Mouse (Mus musculus) neural tube, embryonic 13.5 days (tissue): ENCODE measurements around the gene Bok. TPM values are rescaled to one million over a fixed set of nuclear protein-coding genes. Genes with fewer than 3 reads are reported as not detected.

Experiments used
- ATAC-seq: fragments of 200-750 bp; cut with Nextera tagmentation; 2 replicates; pipeline ENCODE4 v1.8.0; 2017; ENCODE audit warnings: low read depth, mild to moderate bottlenecking, moderate TSS enrichment, moderate library complexity
- H3K27ac ChIP-seq: fragments of 300-500 bp; sonication (generic); replicated peaks from 2 replicates; pipeline ENCODE4 v1.5.1; 2015; ENCODE audit warnings: moderate library complexity, mild to moderate bottlenecking, inconsistent platforms
- H3K27me3 ChIP-seq: fragments of 300-500 bp; sonication (generic); 2 replicates; pipeline ENCODE4 v1.6.1; 2015; ENCODE audit warnings: mild to moderate bottlenecking, inconsistent platforms
- H3K36me3 ChIP-seq: fragments of 300-500 bp; sonication (generic); 2 replicates; pipeline ENCODE4 v1.6.1; 2015; ENCODE audit warnings: mild to moderate bottlenecking, inconsistent platforms
- H3K4me1 ChIP-seq: fragments of 300-500 bp; sonication (generic); replicated peaks from 2 replicates; pipeline ENCODE4 v1.6.1; 2015; ENCODE audit warnings: inconsistent platforms
- H3K4me2 ChIP-seq: fragments of 300-500 bp; sonication (generic); 2 replicates; pipeline ENCODE4 v1.6.1; 2015; ENCODE audit warnings: inconsistent platforms, mild to moderate bottlenecking, moderate library complexity
- H3K4me3 ChIP-seq: fragments of 300-500 bp; sonication (generic); 2 replicates; pipeline ENCODE4 v1.5.1; 2015; ENCODE audit warnings: mild to moderate bottlenecking, inconsistent platforms
- H3K9ac ChIP-seq: fragments of 300-500 bp; sonication (generic); 2 replicates; pipeline ENCODE4 v1.6.1; 2015; ENCODE audit warnings: moderate library complexity, mild to moderate bottlenecking, inconsistent platforms
- H3K9me3 ChIP-seq: fragments of 300-500 bp; sonication (generic); 2 replicates; pipeline ENCODE4 v1.6.1; 2016; ENCODE audit warnings: inconsistent platforms
- WGBS: fragments of 180-500 bp; shearing (Covaris S2); methylation state at CpG from one replicate; pipeline ENCODE4 v1.1.7; 2015; 5-methylcytosine and 5-hydroxymethylcytosine counted together
- polyA plus RNA-seq: library from polyadenylated mRNA; unstranded; fragments of >200 nt; fragmentation: Nextera tagmentation; extraction: Ambion mirVana; gene quantifications from 2 replicates; pipeline ENCODE4 v1.2.1, GENCODE M21; 2015

The Bok gene
- polyA plus RNA-seq, 1 experiment from 2014 or later, result 62.0 TPM

- no peak for ATAC-seq
- Histone ChIP-seq H3K4me2 (no peak overlapping the region), H3K4me3 (no peak overlapping the region), H3K4me1 (no peaks in the 10 kb centered on the region), H3K27ac (no peak overlapping the region), H3K36me3 (peaks cover 33% of the 10 kb centered on the region), H3K9ac (no peak overlapping the region), H3K9me3 (no peaks in the 10 kb centered on the region), H3K27me3 (no peaks in the 10 kb centered on the region)
- 90% methylated on average over 3 of the region's 3 CpGs for WGBS
These were observed 8.0 kb downstream of the Bok start for GRCm38 (mm10) chr1:93693502-93693901.

GRCm38 (mm10) chr1:93693943-93694342 is 8.5 kb downstream of the Bok start:
- ATAC-seq, result no peak
- no peak overlapping the region for H3K27ac ChIP-seq
- no peak overlapping the region for H3K9ac ChIP-seq
- H3K4me1 ChIP-seq, result no peaks in the 10 kb centered on the region
- H3K27me3 ChIP-seq, result no peaks in the 10 kb centered on the region
- peaks cover 33% of the 10 kb centered on the region for H3K36me3 ChIP-seq
- WGBS, result 95% methylated on average over 10 of the region's 10 CpGs
- H3K4me2 ChIP-seq, result no peak overlapping the region
- no peak overlapping the region for H3K4me3 ChIP-seq
- no peaks in the 10 kb centered on the region for H3K9me3 ChIP-seq

GRCm38 (mm10) chr1:93694966-93695365 is 9.5 kb downstream of the Bok start:
- no peak for ATAC-seq
- H3K4me2 ChIP-seq, result no peak overlapping the region
- H3K4me3 ChIP-seq, result no peak overlapping the region
- no peak overlapping the region for H3K27ac ChIP-seq
- H3K9me3 ChIP-seq, result no peaks in the 10 kb centered on the region
- no peaks in the 10 kb centered on the region for H3K27me3 ChIP-seq
- H3K36me3 ChIP-seq, result peaks cover 26% of the 10 kb centered on the region
- no peak overlapping the region for H3K9ac ChIP-seq
- 85% methylated on average over 6 of the region's 6 CpGs for WGBS
- H3K4me1 ChIP-seq, result no peaks in the 10 kb centered on the region

GRCm38 (mm10) chr1:93697317-93697716 is 11.9 kb downstream of the Bok start:
- 27% methylated on average over 3 of the region's 3 CpGs for WGBS
- Histone ChIP-seq H3K4me2 (no peak overlapping the region), H3K27me3 (no peaks in the 10 kb centered on the region), H3K27ac (no peak overlapping the region; the same call in 1 of the 2 replicates), H3K4me3 (no peak overlapping the region), H3K9ac (no peak overlapping the region), H3K9me3 (no peaks in the 10 kb centered on the region), H3K36me3 (peaks cover 25% of the 10 kb centered on the region), H3K4me1 (no peaks in the 10 kb centered on the region)
- no peak for ATAC-seq

GRCm38 (mm10) chr1:93699159-93699558 is 13.7 kb downstream of the Bok start:
- no peak overlapping the region for H3K9ac ChIP-seq
- WGBS, result 81% methylated on average over 4 of the region's 4 CpGs
- no peaks in the 10 kb centered on the region for H3K4me1 ChIP-seq
- H3K36me3 ChIP-seq, result peaks cover 29% of the 10 kb centered on the region
- no peak overlapping the region for H3K4me3 ChIP-seq
- H3K27ac ChIP-seq, result no peak overlapping the region
- ATAC-seq, result no peak
- no peaks in the 10 kb centered on the region for H3K27me3 ChIP-seq
- no peak overlapping the region for H3K4me2 ChIP-seq
- H3K9me3 ChIP-seq, result no peaks in the 10 kb centered on the region

- no peak overlapping the region for H3K9ac ChIP-seq
- no peaks in the 10 kb centered on the region for H3K4me1 ChIP-seq
- H3K9me3 ChIP-seq, result no peaks in the 10 kb centered on the region
- H3K4me2 ChIP-seq, result no peak overlapping the region
- H3K36me3 ChIP-seq, result peaks cover 26% of the 10 kb centered on the region
- no peak overlapping the region for H3K4me3 ChIP-seq
- H3K27me3 ChIP-seq, result no peaks in the 10 kb centered on the region
- no peak overlapping the region for H3K27ac ChIP-seq
- ATAC-seq, result no peak
- 97% methylated on average over 1 of the region's 1 CpGs for WGBS
These were observed 16.6 kb downstream of the Bok start for GRCm38 (mm10) chr1:93702106-93702505.

- no peak overlapping the region for H3K4me3 ChIP-seq
- H3K4me1 ChIP-seq, result no peaks in the 10 kb centered on the region
- no peak overlapping the region for H3K9ac ChIP-seq
- WGBS, result 90% methylated on average over 10 of the region's 10 CpGs
- H3K36me3 ChIP-seq, result peaks cover 28% of the 10 kb centered on the region
- no peaks in the 10 kb centered on the region for H3K27me3 ChIP-seq
- no peak for ATAC-seq
- no peak overlapping the region for H3K4me2 ChIP-seq
- no peak overlapping the region for H3K27ac ChIP-seq
- no peaks in the 10 kb centered on the region for H3K9me3 ChIP-seq
These were observed 18.1 kb downstream of the Bok start for GRCm38 (mm10) chr1:93703472-93704048.

GRCm38 (mm10) chr1:93704341-93704740 is 18.9 kb downstream of the Bok start:
- Histone ChIP-seq H3K4me1 (no peaks in the 10 kb centered on the region), H3K27me3 (no peaks in the 10 kb centered on the region), H3K9me3 (no peaks in the 10 kb centered on the region), H3K9ac (no peak overlapping the region), H3K36me3 (peaks cover 30% of the 10 kb centered on the region), H3K4me2 (no peak overlapping the region), H3K27ac (no peak overlapping the region), H3K4me3 (no peak overlapping the region)
- ATAC-seq, result no peak
- whole genome bisulfite sequencing, result 88% methylated on average over 9 of the region's 9 CpGs

GRCm38 (mm10) chr1:93705389-93705788 is 19.9 kb downstream of the Bok start:
- no peaks in the 10 kb centered on the region for H3K27me3 ChIP-seq
- 71% methylated on average over 3 of the region's 3 CpGs for WGBS

GRCm38 (mm10) chr1:93716166-93716565 is 30.7 kb downstream of the Bok start:
- Histone ChIP-seq H3K9ac (no peak overlapping the region), H3K36me3 (peaks cover 35% of the 10 kb centered on the region), H3K4me1 (no peaks in the 10 kb centered on the region), H3K9me3 (no peaks in the 10 kb centered on the region), H3K4me3 (no peak overlapping the region), H3K4me2 (no peak overlapping the region), H3K27ac (no peak overlapping the region), H3K27me3 (no peaks in the 10 kb centered on the region)
- no peak for ATAC-seq
- WGBS, result 88% methylated on average over 2 of the region's 2 CpGs

More at GRCm38 (mm10) chr1:93705389-93705788, 19.9 kb downstream of the Bok start:
- H3K9me3 ChIP-seq, result no peaks in the 10 kb centered on the region
- H3K4me1 ChIP-seq, result no peaks in the 10 kb centered on the region
- no peak overlapping the region for H3K4me2 ChIP-seq
- no peak overlapping the region for H3K9ac ChIP-seq
- ATAC-seq, result no peak
- peaks cover 30% of the 10 kb centered on the region for H3K36me3 ChIP-seq
- no peak overlapping the region for H3K27ac ChIP-seq
- no peak overlapping the region for H3K4me3 ChIP-seq

GRCm38 (mm10) chr1:93721557-93721956 is 36.1 kb downstream of the Bok start:
- H3K4me3 ChIP-seq, result no peak overlapping the region
- ATAC-seq, result no peak
- H3K27ac ChIP-seq, result no peak overlapping the region
- 70% methylated on average over 7 of the region's 7 CpGs for WGBS
- H3K4me1 ChIP-seq, result no peaks in the 10 kb centered on the region
- no peak overlapping the region for H3K9ac ChIP-seq
- no peak overlapping the region for H3K4me2 ChIP-seq
- H3K27me3 ChIP-seq, result no peaks in the 10 kb centered on the region
- no peaks in the 10 kb centered on the region for H3K9me3 ChIP-seq
- peaks cover 18% of the 10 kb centered on the region for H3K36me3 ChIP-seq

GRCm38 (mm10) chr1:93724623-93725022 is 39.2 kb downstream of the Bok start:
- H3K27me3 ChIP-seq, result no peaks in the 10 kb centered on the region
- H3K4me1 ChIP-seq, result no peaks in the 10 kb centered on the region
- peaks cover 16% of the 10 kb centered on the region; the same call in 1 of the 2 replicates for H3K36me3 ChIP-seq
- H3K4me3 ChIP-seq, result no peak overlapping the region
- WGBS, result 88% methylated on average over 3 of the region's 3 CpGs
- H3K4me2 ChIP-seq, result no peak overlapping the region
- no peak for ATAC-seq
- H3K9ac ChIP-seq, result no peak overlapping the region
- H3K9me3 ChIP-seq, result no peaks in the 10 kb centered on the region
- no peak overlapping the region for H3K27ac ChIP-seq

- Histone ChIP-seq H3K9me3 (no peaks in the 10 kb centered on the region), H3K36me3 (peaks cover 16% of the 10 kb centered on the region; the same call in 1 of the 2 replicates), H3K27ac (no peak overlapping the region), H3K4me1 (no peaks in the 10 kb centered on the region), H3K4me2 (no peak overlapping the region), H3K9ac (no peak overlapping the region), H3K4me3 (no peak overlapping the region), H3K27me3 (no peaks in the 10 kb centered on the region)
- no peak for ATAC-seq
- WGBS, result 91% methylated on average over 5 of the region's 5 CpGs
These were observed 40.2 kb downstream of the Bok start for GRCm38 (mm10) chr1:93725665-93726064.
